Mouse (Mus musculus) heart, embryonic 10.5 days (tissue): Measurements from ENCODE around the gene Vmn1r23. TPM values are rescaled to one million over a fixed set of nuclear protein-coding genes. Genes with fewer than 3 reads are reported as not detected.
"Not testable (repeated sequence)": the region's sequence is repeated elsewhere in the genome, so short reads cannot be mapped to it uniquely, and the experiment has no call there.

Source experiments
- DNase-seq: peaks from one replicate; pipeline ENCODE4 v3.0.0-alpha.2; 2017; ENCODE audit warnings: low spot score
- H3K27ac ChIP-seq: fragments of 300-500 bp; sonication (generic); 2 replicates; pipeline ENCODE4 v1.5.1; 2016; ENCODE audit warnings: mild to moderate bottlenecking
- H3K27me3 ChIP-seq: fragments of 300-500 bp; sonication (generic); 2 replicates; pipeline ENCODE4 v1.6.1; 2016; ENCODE audit warnings: mild to moderate bottlenecking; ENCODE audit not compliant: poor library complexity, insufficient read depth, severe bottlenecking
- H3K36me3 ChIP-seq: fragments of 300-500 bp; sonication (generic); 2 replicates; pipeline ENCODE4 v1.6.1; 2016; ENCODE audit warnings: mild to moderate bottlenecking, moderate library complexity
- H3K4me1 ChIP-seq: fragments of 300-500 bp; sonication (generic); 2 replicates; pipeline ENCODE4 v1.6.1; 2016; ENCODE audit warnings: mild to moderate bottlenecking
- H3K4me3 ChIP-seq: fragments of 300-500 bp; sonication (generic); 2 replicates; pipeline ENCODE4 v1.5.1; 2016; ENCODE audit warnings: mild to moderate bottlenecking, moderate library complexity
- H3K9me3 ChIP-seq: fragments of 300-500 bp; sonication (generic); 2 replicates; pipeline ENCODE4 v1.6.1; 2016; ENCODE audit warnings: mild to moderate bottlenecking, moderate library complexity
- WGBS: fragments of 180-500 bp; shearing (Covaris S2); methylation state at CpG from one replicate; pipeline ENCODE4 v1.1.7; 2016; 5-methylcytosine and 5-hydroxymethylcytosine counted together
- polyA plus RNA-seq: library from polyadenylated mRNA; unstranded; fragments of >200 nt; fragmentation: Nextera tagmentation; extraction: Ambion mirVana; gene quantifications from 2 replicates; pipeline ENCODE4 v1.2.1, GENCODE M21; 2016

Gene Vmn1r23
- not detected in 2 replicates for polyA plus RNA-seq

DNA sequence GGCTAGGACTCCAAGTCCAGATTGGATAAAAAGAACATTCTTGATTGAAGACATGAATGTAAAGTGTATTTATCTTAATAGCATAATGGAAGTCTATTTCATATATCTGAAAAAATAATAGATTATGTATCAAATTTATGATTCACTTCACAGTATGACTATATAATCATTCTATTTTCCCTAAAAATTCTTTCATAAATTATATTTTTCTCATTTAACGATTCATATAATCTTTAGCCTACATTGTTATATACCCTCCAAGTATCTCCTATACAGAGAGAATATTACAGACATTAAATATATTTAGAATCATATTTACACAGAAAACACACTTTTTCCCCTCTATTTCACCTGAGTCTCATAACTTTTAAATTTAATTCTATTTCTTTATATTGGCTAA lies at the start of gene Vmn1r23:
Gene Vmn1r23, minus strand, starts transcription at position 101 of the 400 bp plus-strand sequence.
- no peaks in the 10 kb centered on the region for H3K9me3 ChIP-seq
- no peaks in the 10 kb centered on the region for H3K4me1 ChIP-seq
- H3K4me3 ChIP-seq = no peak within 1 kb of the TSS
- H3K27me3 ChIP-seq = no peaks in the 10 kb centered on the region
- 91% methylated on average over 1 of the region's 1 CpGs for WGBS
- no peaks in the 10 kb centered on the region for H3K36me3 ChIP-seq
- no peak within 1 kb of the TSS for H3K27ac ChIP-seq
- DNase-seq = no peak

DNA sequence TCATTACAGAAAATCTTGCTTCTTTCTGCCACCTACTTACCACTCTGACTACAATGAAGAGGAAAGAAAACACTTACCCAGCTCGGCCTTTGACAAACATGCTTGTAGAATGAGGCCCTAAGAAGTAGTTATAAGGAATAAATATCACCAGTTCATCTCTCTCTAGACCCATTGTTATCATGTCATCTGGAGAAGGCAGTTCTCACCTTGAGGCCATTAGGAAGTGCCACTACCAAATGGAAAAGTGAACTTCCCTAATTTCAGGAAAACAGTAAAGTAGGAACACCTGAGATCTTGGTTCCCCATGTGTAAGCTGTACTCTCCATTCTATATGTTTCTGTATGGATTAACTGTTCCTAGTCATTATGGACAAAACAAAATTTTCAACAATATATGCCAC lies 34.8 kb upstream of the Vmn1r23 start, which contains the start of gene Vmn1r24:
Gene Vmn1r24, minus strand, starts transcription at position 101 of the 400 bp plus-strand sequence.
- not testable (repeated sequence) for H3K27me3 ChIP-seq, H3K4me1 ChIP-seq, H3K36me3 ChIP-seq, DNase-seq, H3K9me3 ChIP-seq, H3K27ac ChIP-seq, H3K4me3 ChIP-seq
- WGBS = 66% methylated on average over 1 of the region's 1 CpGs

GRCm38 (mm10) chr6:57907928-57908327 lies 18.7 kb downstream of the Vmn1r23 start, which contains the start of gene Vmn1r22:
Vmn1r22 (minus strand) TSS chr6:57908028.
- H3K27ac ChIP-seq = no peak within 1 kb of the TSS
- H3K4me3 ChIP-seq = no peak within 1 kb of the TSS
- WGBS = 68% methylated on average over 1 of the region's 1 CpGs
- H3K9me3 ChIP-seq = no peaks in the 10 kb centered on the region
- H3K36me3 ChIP-seq = no peaks in the 10 kb centered on the region
- H3K4me1 ChIP-seq = no peaks in the 10 kb centered on the region
- no peak for DNase-seq
- no peaks in the 10 kb centered on the region for H3K27me3 ChIP-seq

Other genes starting within 250 kb of the Vmn1r23 start
- 23.5 and 28.4 TPM in 2 replicates for gene Pyurf, start 234.8 kb downstream of the Vmn1r23 start, polyA plus RNA-seq
- 20.6 and 22.2 TPM in 2 replicates for gene Lancl2, start 224.3 kb downstream of the Vmn1r23 start, polyA plus RNA-seq
- gene Vopp1, start 101.7 kb downstream of the Vmn1r23 start, polyA plus RNA-seq = 37.0 and 39.1 TPM in 2 replicates
- gene Vmn1r21, start 76.5 kb downstream of the Vmn1r23 start, polyA plus RNA-seq = not detected in 2 replicates
- gene Vmn1r22, start 18.8 kb downstream of the Vmn1r23 start, polyA plus RNA-seq = not detected in 2 replicates
- not detected in 2 replicates for gene Vmn1r24, start 34.7 kb upstream of the Vmn1r23 start, polyA plus RNA-seq
- not detected in 2 replicates for gene Vmn1r25, start 54.0 kb upstream of the Vmn1r23 start, polyA plus RNA-seq
- not detected in 2 replicates for gene Vmn1r26, start 88.3 kb upstream of the Vmn1r23 start, polyA plus RNA-seq